Mouse (Mus musculus) MEL (cell line): ENCODE data around the gene Plxnc1.

ENCODE experiments used
- CTCF ChIP-seq, 3 experiments: IDR thresholded peaks in 2 of 3; conservative IDR thresholded peaks in 1 of 3; 2 replicates each; pipeline ENCODE4 v1.5.1; 2011 to 2012; ENCODE audit warnings: low read length in 3 of 3, low read depth in 2 of 3, mild to moderate bottlenecking in 2 of 3, improper control_type of control experiment in 1 of 3, inconsistent platforms in 1 of 3, mixed read lengths in 1 of 3, moderate library complexity in 1 of 3; ENCODE audit not compliant: control insufficient read depth in 1 of 3, insufficient read depth in 1 of 3, poor library complexity in 1 of 3, severe bottlenecking in 1 of 3
- SMC3 ChIP-seq: IDR thresholded peaks from 2 replicates; pipeline ENCODE4 v1.6.1; 2011; ENCODE audit warnings: low read depth, low read length, improper control_type of control experiment

GRCm38 (mm10) chr10:94919960-94920359 lies 24.7 kb downstream of the Plxnc1 start:
- TF ChIP-seq CTCF (IDR thresholded peaks at IDR 0.05 in 2 of 3, conservative IDR thresholded peaks at IDR 0.05 in 1 of 3; ENCODE audit: control insufficient read depth in 1 of 3, insufficient read depth in 1 of 3, low read depth in 2 of 3, low read length in 3 of 3, poor library complexity in 1 of 3, severe bottlenecking in 1 of 3), result no peak
- no peak for TF ChIP-seq SMC3
